In genomic region chr11:85470508-85470907, GRCm38 (mm10) we compare ENCODE assay signal across 16 mouse cellular contexts.
"Had no signal": no experiment of that assay in that cellular context is flagged by ENCODE, and none has a peak within 500 bp of the region (broad histone marks: within the 10 kb centered on the region; RNA-seq: fewer than 3 reads in every experiment).

No protein-coding gene starts in this region.

- H3K4me3 ChIP-seq: layer of hippocampus, adult 2 months; limb, embryonic 12.5 days; liver, embryonic 13.5 days; midbrain, embryonic 10.5 days; myocyte; neural tube, embryonic 15.5 days; stomach, embryonic 15.5 days had no signal

- H3K27me3 ChIP-seq: limb, embryonic 12.5 days; liver, embryonic 13.5 days; neural tube, embryonic 15.5 days; stomach, embryonic 15.5 days had no signal

- H3K27ac ChIP-seq: layer of hippocampus, adult 2 months; limb, embryonic 12.5 days; liver, embryonic 13.5 days; midbrain, embryonic 10.5 days; neural tube, embryonic 15.5 days; stomach, embryonic 15.5 days had no signal

- H3K4me2 ChIP-seq: limb, embryonic 12.5 days; liver, embryonic 13.5 days; neural tube, embryonic 15.5 days; stomach, embryonic 15.5 days had no signal

- H3K9me3 ChIP-seq: limb, embryonic 12.5 days; liver, embryonic 13.5 days; midbrain, embryonic 10.5 days; neural tube, embryonic 15.5 days; stomach, embryonic 15.5 days had no signal

- H3K4me1 ChIP-seq: liver, embryonic 13.5 days had no signal

- H3K9ac ChIP-seq: limb, embryonic 12.5 days; liver, embryonic 13.5 days; neural tube, embryonic 15.5 days; stomach, embryonic 15.5 days had no signal

- DNase-seq: kidney, adult 9 months; kidney, postnatal 10 days; kidney, postnatal 4 days; liver; liver, embryonic 13.5 days; lung, adult 18-20 months; lung, postnatal 36 days; thymus, adult 2 months; thymus, postnatal 25 days had no signal

- ATAC-seq: lung, postnatal 0 days had no signal

- H3K36me3 ChIP-seq: limb, embryonic 12.5 days; liver, embryonic 13.5 days; midbrain, embryonic 10.5 days; neural tube, embryonic 15.5 days; stomach, embryonic 15.5 days had no signal
